Mouse (Mus musculus) brown adipose tissue, adult 24 weeks (tissue): ENCODE measurements at regions not wholly inside any gene's neighbourhood (a gene's known extent, or its start where the extent isn't known, plus 50 kb on each side); places are given as distances from the start of the nearest gene placed in this dataset.

Experiments
- H3K27ac ChIP-seq: fragments of 200-500 bp; replicated peaks from 2 replicates; pipeline ENCODE4 v1.5.1; 2012; ENCODE audit warnings: low read depth, mild to moderate bottlenecking, low read length
- H3K4me1 ChIP-seq: fragments of 200-500 bp; 2 replicates; pipeline ENCODE4 v1.6.1; 2012; ENCODE audit warnings: low read length, mixed read lengths; ENCODE audit not compliant: control insufficient read depth, insufficient read depth, insufficient read length
- H3K4me3 ChIP-seq: fragments of 200-500 bp; 2 replicates; pipeline ENCODE4 v1.5.1; 2012; ENCODE audit warnings: low read depth, mild to moderate bottlenecking, low read length, moderate library complexity; ENCODE audit not compliant: insufficient read depth

GRCm38 (mm10) chr10:119005491-119005890, 135.5 kb upstream of the Dyrk2 start:
- Histone ChIP-seq H3K4me1 (peaks cover 3% of the 10 kb centered on the region; the same call in 1 of the 2 replicates), H3K27ac (no peak overlapping the region), H3K4me3 (no peak overlapping the region)

GRCm38 (mm10) chr10:119004426-119004825, 134.4 kb upstream of the Dyrk2 start:
- no peak overlapping the region for H3K27ac ChIP-seq
- H3K4me1 ChIP-seq: peaks cover 3% of the 10 kb centered on the region; the same call in 1 of the 2 replicates
- no peak overlapping the region for H3K4me3 ChIP-seq

GRCm38 (mm10) chr10:119003839-119004238, 133.8 kb upstream of the Dyrk2 start:
- Histone ChIP-seq H3K4me1 (peaks cover 3% of the 10 kb centered on the region; the same call in 1 of the 2 replicates), H3K4me3 (no peak overlapping the region)

GRCm38 (mm10) chr10:119003042-119003441, 133.0 kb upstream of the Dyrk2 start:
- peaks cover 3% of the 10 kb centered on the region; the same call in 1 of the 2 replicates for H3K4me1 ChIP-seq
- no peak overlapping the region for H3K4me3 ChIP-seq
- no peak overlapping the region for H3K27ac ChIP-seq

More at GRCm38 (mm10) chr10:119003839-119004238, 133.8 kb upstream of the Dyrk2 start:
- no peak overlapping the region for H3K27ac ChIP-seq

- Histone ChIP-seq H3K4me3 (no peak overlapping the region), H3K4me1 (peaks cover 3% of the 10 kb centered on the region; the same call in 1 of the 2 replicates), H3K27ac (no peak overlapping the region)
Observed at GRCm38 (mm10) chr10:119001895-119002294, 131.9 kb upstream of the Dyrk2 start.

GRCm38 (mm10) chr10:119001000-119001780, 131.2 kb upstream of the Dyrk2 start:
- no peak overlapping the region for H3K27ac ChIP-seq

GRCm38 (mm10) chr10:118998966-118999365, 129.0 kb upstream of the Dyrk2 start:
- no peak overlapping the region for H3K4me3 ChIP-seq
- H3K27ac ChIP-seq: no peak overlapping the region
- peaks cover 3% of the 10 kb centered on the region; the same call in 1 of the 2 replicates for H3K4me1 ChIP-seq

More at GRCm38 (mm10) chr10:119001000-119001780, 131.2 kb upstream of the Dyrk2 start:
- Histone ChIP-seq H3K4me1 (peaks cover 3% of the 10 kb centered on the region; the same call in 1 of the 2 replicates), H3K4me3 (no peak overlapping the region)

GRCm38 (mm10) chr10:118997034-118997433, 127.0 kb upstream of the Dyrk2 start:
- H3K4me1 ChIP-seq: no peaks in the 10 kb centered on the region
- no peak overlapping the region for H3K27ac ChIP-seq
- no peak overlapping the region for H3K4me3 ChIP-seq

- no peak overlapping the region for H3K27ac ChIP-seq
- no peak overlapping the region for H3K4me3 ChIP-seq
- no peaks in the 10 kb centered on the region for H3K4me1 ChIP-seq
Observed at GRCm38 (mm10) chr10:118993819-118994574, 124.0 kb upstream of the Dyrk2 start.

- Histone ChIP-seq H3K4me1 (no peaks in the 10 kb centered on the region), H3K27ac (no peak overlapping the region)
Observed at GRCm38 (mm10) chr10:118991213-118991612, 121.2 kb upstream of the Dyrk2 start.

GRCm38 (mm10) chr10:118990500-118990899, 120.5 kb upstream of the Dyrk2 start:
- H3K27ac ChIP-seq: no peak overlapping the region
- no peak overlapping the region for H3K4me3 ChIP-seq
- no peaks in the 10 kb centered on the region for H3K4me1 ChIP-seq

More at GRCm38 (mm10) chr10:118991213-118991612, 121.2 kb upstream of the Dyrk2 start:
- no peak overlapping the region for H3K4me3 ChIP-seq

GRCm38 (mm10) chr10:118989812-118990211, 119.8 kb upstream of the Dyrk2 start:
- Histone ChIP-seq H3K4me3 (no peak overlapping the region), H3K27ac (no peak overlapping the region), H3K4me1 (no peaks in the 10 kb centered on the region)

- no peaks in the 10 kb centered on the region for H3K4me1 ChIP-seq
- H3K27ac ChIP-seq: no peak overlapping the region
- no peak overlapping the region for H3K4me3 ChIP-seq
Observed at GRCm38 (mm10) chr10:118988249-118988648, 118.2 kb upstream of the Dyrk2 start.

GRCm38 (mm10) chr10:118984580-118984979, 114.6 kb upstream of the Dyrk2 start:
- no peaks in the 10 kb centered on the region for H3K4me1 ChIP-seq
- H3K4me3 ChIP-seq: no peak overlapping the region
- H3K27ac ChIP-seq: no peak overlapping the region

- H3K4me1 ChIP-seq: peaks cover 3% of the 10 kb centered on the region; the same call in 1 of the 2 replicates
- no peak overlapping the region for H3K27ac ChIP-seq
- H3K4me3 ChIP-seq: no peak overlapping the region
Observed at GRCm38 (mm10) chr10:118981446-118981845, 111.4 kb upstream of the Dyrk2 start.
